Comparison of ENCODE assay signal across 10 mouse cellular contexts in genomic region chr5:116171721-116172120, GRCm38 (mm10).
"Had no signal": no experiment of that assay in that cellular context is flagged by ENCODE, and none has a peak within 500 bp of the region (broad histone marks: within the 10 kb centered on the region; RNA-seq: fewer than 3 reads in every experiment).

No protein-coding gene starts in this region.

- DNase-seq: lung, adult 18-20 months; lung, embryonic 14.5 days; lung, postnatal 10 days; lung, postnatal 4 days; midbrain, embryonic 14.5 days; right cerebral cortex, postnatal 25 days; thymus, adult 2 months; thymus, postnatal 25 days; thymus, postnatal 4 days had no signal

- ATAC-seq: midbrain, embryonic 16.5 days had no signal
